Mouse (Mus musculus): Measurements from ENCODE around the gene Babam1. TPM values are rescaled to one million over a fixed set of nuclear protein-coding genes. Genes with fewer than 3 reads are reported as not detected.

Gene Babam1
- total RNA-seq (2021) (10 to 100 TPM; 62.8 to 70.2 TPM), polyA plus RNA-seq (2012; rRNA removed) (88.7 and 91.3 TPM in 2 replicates)
- long read RNA-seq, transcript Babam1-201 (9 exons, 1,433 nt), result major isoform, 38 of 45 reads
- long read RNA-seq, partial matches to known transcripts, result 1 of 45 reads
- long read RNA-seq, other reads (novel, unspliced or antisense), result 6 of 45 reads

DNA sequence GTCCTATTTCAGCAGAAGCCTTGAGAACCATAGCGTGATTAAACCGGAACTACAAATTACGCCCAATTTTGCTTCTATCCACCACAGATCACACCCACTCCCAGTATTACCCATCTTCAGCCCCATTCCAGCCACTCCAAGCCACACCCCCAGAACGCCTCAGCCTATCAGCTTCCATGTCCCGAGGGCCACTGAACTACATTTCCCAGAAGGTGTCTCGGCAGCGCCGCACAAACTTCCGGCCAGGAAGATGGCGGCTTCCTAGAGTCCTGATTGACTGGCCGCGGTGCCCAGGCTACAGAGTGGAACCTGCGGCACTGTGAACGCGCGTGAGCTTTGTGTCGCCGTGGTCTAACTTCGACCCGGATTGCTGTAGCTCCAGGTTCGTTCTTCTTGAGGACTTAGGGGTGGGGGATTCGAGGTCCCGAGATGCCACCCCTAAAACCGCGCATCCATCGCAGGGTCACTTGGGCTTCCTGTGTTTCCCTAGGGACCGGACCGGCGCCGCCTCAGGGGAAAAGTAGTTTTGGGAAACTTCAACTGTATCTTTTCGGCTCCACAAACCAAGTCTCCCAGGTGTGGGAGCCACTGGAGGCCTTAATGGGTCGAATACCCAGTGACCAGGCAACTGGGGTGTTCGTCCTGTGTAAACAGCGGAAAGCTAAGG, at the start of gene Babam1:
TSS of gene Babam1 (plus strand) at position 223 of the 667 bp plus-strand sequence.
- peak; percentile 90 to 95 for DNase-seq
- TF ChIP-seq CTCF (IDR thresholded peaks at IDR 0.05), result no peak
- TF ChIP-seq POLR2A (IDR thresholded peaks at IDR 0.05; ENCODE audit: insufficient read depth, low read depth, low read length), result peak; percentile 70
- TF ChIP-seq EP300 (IDR thresholded peaks at IDR 0.05; ENCODE audit: insufficient read depth, low read depth, low read length), result peak; percentile 11
- Histone ChIP-seq H3K4me1 (ENCODE audit: control insufficient read depth, insufficient read depth, low read length) (peaks cover 3% of the 10 kb centered on the region), H3K27ac (peak within 1 kb of the TSS; percentile 97), H3K36me3 (ENCODE audit: control insufficient read depth, insufficient read depth, low read length) (no peaks in the 10 kb centered on the region), H3K27me3 (ENCODE audit: control insufficient read depth, insufficient read depth, low read length) (no peaks in the 10 kb centered on the region), H3K9ac (ENCODE audit: low read depth, low read length) (peak within 1 kb of the TSS; percentile 75), H3K79me2 (replicated peaks; ENCODE audit: control insufficient read depth, insufficient read depth, low read length) (no peaks in the 10 kb centered on the region; the same call in 1 of the 2 replicates), H3K4me3 (peak within 1 kb of the TSS; percentile 81)
- intact Hi-C loops (cut with DNase I), result loop anchor here (5.0 kb wide), 1 partner anchor 824 kb away; no protein-coding TSS in a partner anchor
- under 1% methylated on average over 34 of the region's 34 CpGs for WGBS

GRCm38 (mm10) chr8:71351117-71351516, 45.5 kb upstream of the Babam1 start:
- 50% methylated on average over 3 of the region's 3 CpGs for WGBS
- DNase-seq, result no peak
- no peaks in the 10 kb centered on the region for H3K4me1 ChIP-seq (ENCODE audit: control insufficient read depth, insufficient read depth, low read length)
- H3K27me3 ChIP-seq (ENCODE audit: control insufficient read depth, insufficient read depth, low read length), result no peaks in the 10 kb centered on the region
- no peaks in the 10 kb centered on the region for H3K79me2 ChIP-seq (replicated peaks; ENCODE audit: control insufficient read depth, insufficient read depth, low read length)
- H3K27ac ChIP-seq, result no peak overlapping the region
- H3K36me3 ChIP-seq (ENCODE audit: control insufficient read depth, insufficient read depth, low read length), result no peaks in the 10 kb centered on the region
- intact Hi-C loops (cut with DNase I), result no loop called here
- H3K9ac ChIP-seq (ENCODE audit: low read depth, low read length), result no peak overlapping the region
- TF ChIP-seq EP300 (IDR thresholded peaks at IDR 0.05; ENCODE audit: insufficient read depth, low read depth, low read length) (no peak), POLR2A (IDR thresholded peaks at IDR 0.05; ENCODE audit: insufficient read depth, low read depth, low read length) (no peak), CTCF (IDR thresholded peaks at IDR 0.05) (no peak)
- H3K4me3 ChIP-seq, result no peak overlapping the region

- no peaks in the 10 kb centered on the region for H3K4me1 ChIP-seq (ENCODE audit: control insufficient read depth, insufficient read depth, low read length)
- H3K79me2 ChIP-seq (replicated peaks; ENCODE audit: control insufficient read depth, insufficient read depth, low read length), result no peaks in the 10 kb centered on the region
- intact Hi-C loops (cut with DNase I), result no loop called here
- H3K36me3 ChIP-seq (ENCODE audit: control insufficient read depth, insufficient read depth, low read length), result no peaks in the 10 kb centered on the region
- TF ChIP-seq EP300 (IDR thresholded peaks at IDR 0.05; ENCODE audit: insufficient read depth, low read depth, low read length) (no peak), POLR2A (IDR thresholded peaks at IDR 0.05; ENCODE audit: insufficient read depth, low read depth, low read length) (no peak), CTCF (IDR thresholded peaks at IDR 0.05) (no peak)
- 90% methylated on average over 1 of the region's 1 CpGs for WGBS
- no peak overlapping the region for H3K27ac ChIP-seq
- no peak overlapping the region for H3K4me3 ChIP-seq
- no peak for DNase-seq
- no peaks in the 10 kb centered on the region for H3K27me3 ChIP-seq (ENCODE audit: control insufficient read depth, insufficient read depth, low read length)
- no peak overlapping the region for H3K9ac ChIP-seq (ENCODE audit: low read depth, low read length)
These were observed 45.1 kb upstream of the Babam1 start for GRCm38 (mm10) chr8:71351520-71351919.

- H3K9ac ChIP-seq (ENCODE audit: low read depth, low read length), result no peak overlapping the region
- no peak overlapping the region for H3K27ac ChIP-seq
- intact Hi-C loops (cut with DNase I), result no loop called here
- H3K4me3 ChIP-seq, result no peak overlapping the region
- no peaks in the 10 kb centered on the region for H3K79me2 ChIP-seq (replicated peaks; ENCODE audit: control insufficient read depth, insufficient read depth, low read length)
- 90% methylated on average over 3 of the region's 3 CpGs for WGBS
- DNase-seq, result no peak
- no peaks in the 10 kb centered on the region for H3K36me3 ChIP-seq (ENCODE audit: control insufficient read depth, insufficient read depth, low read length)
- TF ChIP-seq POLR2A (IDR thresholded peaks at IDR 0.05; ENCODE audit: insufficient read depth, low read depth, low read length), result no peak
- TF ChIP-seq CTCF (IDR thresholded peaks at IDR 0.05), result no peak
- TF ChIP-seq EP300 (IDR thresholded peaks at IDR 0.05; ENCODE audit: insufficient read depth, low read depth, low read length), result no peak
- no peaks in the 10 kb centered on the region for H3K27me3 ChIP-seq (ENCODE audit: control insufficient read depth, insufficient read depth, low read length)
- H3K4me1 ChIP-seq (ENCODE audit: control insufficient read depth, insufficient read depth, low read length), result no peaks in the 10 kb centered on the region
These were observed 38.6 kb upstream of the Babam1 start for GRCm38 (mm10) chr8:71358026-71358425.

DNA sequence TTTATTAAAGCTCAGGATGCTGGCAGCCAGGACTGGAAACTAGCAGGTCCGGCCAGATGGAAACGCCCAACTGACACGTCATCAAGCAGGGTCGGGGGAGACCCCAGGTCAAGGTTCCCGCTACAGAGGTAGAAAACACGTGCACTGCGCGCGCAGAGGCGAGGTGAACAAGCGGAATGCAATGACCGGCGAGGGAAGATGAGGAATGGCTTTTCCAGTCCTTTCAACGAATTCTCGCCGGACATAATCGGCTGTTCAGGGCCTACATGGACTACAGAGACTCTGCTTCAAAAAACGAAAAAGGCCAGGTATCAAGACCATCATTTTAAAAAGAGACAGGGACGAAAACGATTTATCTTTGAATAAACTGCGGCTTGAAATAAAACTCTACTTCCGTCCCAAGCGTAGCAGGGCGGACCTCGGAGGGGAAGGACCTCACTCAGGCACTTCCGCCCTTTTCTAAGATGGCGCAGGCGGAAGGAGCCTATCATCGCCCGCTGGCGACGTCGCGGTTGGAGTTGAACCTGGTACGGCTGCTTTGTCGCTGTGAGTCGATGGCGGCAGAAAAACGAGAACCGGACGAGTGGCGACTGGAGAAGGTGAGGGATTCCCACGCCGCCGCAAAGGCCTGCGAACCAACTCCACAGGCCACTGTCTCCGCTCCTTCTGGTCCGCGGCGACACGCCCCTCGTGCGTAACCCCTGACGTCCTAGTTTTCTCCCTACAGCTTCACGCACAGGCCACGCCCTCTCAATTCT, 29.7 kb upstream of the Babam1 start, which contains the start of gene Use1:
TSS of gene Use1 (plus strand) at position 78 of the 758 bp plus-strand sequence.
- Histone ChIP-seq H3K9ac (ENCODE audit: low read depth, low read length) (peak within 1 kb of the TSS; percentile 79), H3K27ac (peak within 1 kb of the TSS; percentile 99), H3K79me2 (replicated peaks; ENCODE audit: control insufficient read depth, insufficient read depth, low read length) (no peaks in the 10 kb centered on the region), H3K36me3 (ENCODE audit: control insufficient read depth, insufficient read depth, low read length) (no peaks in the 10 kb centered on the region), H3K4me3 (peak within 1 kb of the TSS; percentile 91), H3K27me3 (ENCODE audit: control insufficient read depth, insufficient read depth, low read length) (no peaks in the 10 kb centered on the region), H3K4me1 (ENCODE audit: control insufficient read depth, insufficient read depth, low read length) (peaks cover 5% of the 10 kb centered on the region)
- no peak for TF ChIP-seq CTCF (IDR thresholded peaks at IDR 0.05)
- peak; percentile 69; the same call in 1 of the 2 replicates for TF ChIP-seq EP300 (IDR thresholded peaks at IDR 0.05; ENCODE audit: insufficient read depth, low read depth, low read length)
- peak; percentile 81 for TF ChIP-seq POLR2A (IDR thresholded peaks at IDR 0.05; ENCODE audit: insufficient read depth, low read depth, low read length)
- intact Hi-C loops (cut with DNase I), result loop anchor here (2.0 kb wide), 1 partner anchor 94 kb away; the partner anchor contains the start of genes Haus8 and Myo9b
- under 1% methylated on average over 56 of the region's 56 CpGs for WGBS
- DNase-seq, result peak; percentile 93 to 96

Data from heart, adult 2 months (tissue).